14 mouse cellular contexts compared by ENCODE assay signal in the genomic region with DNA sequence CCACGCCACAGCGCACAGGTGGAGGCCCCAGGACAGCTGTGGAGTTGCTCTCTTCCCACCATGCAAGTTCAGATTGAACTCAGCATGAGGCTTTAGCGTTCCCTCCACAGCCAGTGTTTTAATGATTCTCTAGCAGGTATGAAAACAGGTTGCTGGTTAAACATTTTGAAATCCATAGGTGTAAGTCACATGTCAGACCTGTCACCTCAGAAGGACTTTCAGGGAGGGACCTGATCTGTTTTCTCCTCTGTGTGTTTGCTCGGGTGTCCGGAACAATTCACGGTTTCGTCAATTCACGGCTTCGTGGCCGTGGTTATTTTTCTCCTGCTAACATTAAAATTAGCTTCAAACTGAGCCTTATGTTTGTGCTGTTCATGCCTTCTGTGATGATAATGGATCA.
"Had no signal": no experiment of that assay in that cellular context is flagged by ENCODE, and none has a peak within 500 bp of the region (broad histone marks: within the 10 kb centered on the region; RNA-seq: fewer than 3 reads in every experiment).

No protein-coding gene starts in this region.

- H3K4me2 ChIP-seq: limb, embryonic 13.5 days; lung, embryonic 14.5 days; midbrain, embryonic 15.5 days; neural tube, embryonic 13.5 days had no signal

- H3K36me3 ChIP-seq: midbrain, embryonic 15.5 days had no signal

- H3K9ac ChIP-seq: limb, embryonic 13.5 days; liver, embryonic 14.5 days; lung, embryonic 14.5 days; midbrain, embryonic 15.5 days; neural tube, embryonic 13.5 days had no signal

- H3K27ac ChIP-seq: limb, embryonic 13.5 days; liver, embryonic 14.5 days; midbrain, embryonic 15.5 days; neural tube, embryonic 13.5 days had no signal

- ATAC-seq: intestine, embryonic 16.5 days; midbrain, embryonic 15.5 days had no signal

- H3K9me3 ChIP-seq: limb, embryonic 13.5 days; midbrain, embryonic 15.5 days; neural tube, embryonic 13.5 days had no signal

- H3K4me3 ChIP-seq: limb, embryonic 13.5 days; midbrain, embryonic 15.5 days; neural tube, embryonic 13.5 days had no signal

- DNase-seq: kidney, adult 2 months; kidney, postnatal 14 days; left cerebral cortex, postnatal 4 days; lung, embryonic 14.5 days; lung, postnatal 14 days; retina, postnatal 1 day; right cerebral cortex, postnatal 4 days; spleen, adult 18-20 months; thymus, postnatal 36 days had no signal
